Mouse (Mus musculus) limb, embryonic 14.5 days (tissue): ENCODE measurements around the gene Zbtb7a. TPM values are rescaled to one million over a fixed set of nuclear protein-coding genes. Genes with fewer than 3 reads are reported as not detected.
"Not testable (repeated sequence)": the region's sequence is repeated elsewhere in the genome, so short reads cannot be mapped to it uniquely, and the experiment has no call there.

Experiments
- ATAC-seq: fragments of 200-750 bp; cut with Nextera tagmentation; 2 replicates; pipeline ENCODE4 v1.8.0; 2017; ENCODE audit warnings: low read depth, moderate number of reproducible peaks, moderate TSS enrichment; ENCODE audit not compliant: low FRiP score
- DNase-seq: peaks from one replicate; pipeline ENCODE4 v3.0.0-alpha.2; 2015; ENCODE audit warnings: low spot score
- H3K27ac ChIP-seq: fragments of 300-500 bp; sonication (generic); replicated peaks from 2 replicates; pipeline ENCODE4 v1.5.1; 2014; ENCODE audit warnings: low read depth, mild to moderate bottlenecking, low read length, moderate library complexity, mixed read lengths
- H3K27me3 ChIP-seq: fragments of 300-500 bp; sonication (generic); 2 replicates; pipeline ENCODE4 v1.6.1; 2014; ENCODE audit warnings: low read length, mixed read lengths; ENCODE audit not compliant: control insufficient read depth, insufficient read depth
- H3K36me3 ChIP-seq: fragments of 300-500 bp; sonication (generic); 2 replicates; pipeline ENCODE4 v1.6.1; 2014; ENCODE audit warnings: mild to moderate bottlenecking, low read length, moderate library complexity, mixed read lengths; ENCODE audit not compliant: control insufficient read depth, insufficient read depth
- H3K4me1 ChIP-seq: fragments of 300-500 bp; sonication (generic); 2 replicates; pipeline ENCODE4 v1.6.1; 2014; ENCODE audit warnings: antibody characterized with exemption, low read length, mixed read lengths; ENCODE audit not compliant: control insufficient read depth, insufficient read depth
- H3K4me2 ChIP-seq: fragments of 300-500 bp; sonication (generic); replicated peaks from 2 replicates; pipeline ENCODE4 v1.6.1; 2014; ENCODE audit warnings: low read depth, mild to moderate bottlenecking, low read length, moderate library complexity; ENCODE audit not compliant: severe bottlenecking
- H3K4me3 ChIP-seq: fragments of 300-500 bp; sonication (generic); replicated peaks from 2 replicates; pipeline ENCODE4 v1.5.1; 2014; ENCODE audit warnings: low read length
- H3K9ac ChIP-seq: fragments of 300-500 bp; sonication (generic); 2 replicates; pipeline ENCODE4 v1.6.1; 2014; ENCODE audit warnings: mild to moderate bottlenecking, low read depth, low read length, moderate library complexity; ENCODE audit not compliant: severe bottlenecking
- H3K9me3 ChIP-seq: fragments of 300-500 bp; sonication (generic); 2 replicates; pipeline ENCODE4 v1.6.1; 2016; ENCODE audit warnings: low read length; ENCODE audit not compliant: control insufficient read depth
- POLR2A ChIP-seq: fragments of 200-500 bp; IDR thresholded peaks from 2 replicates; pipeline ENCODE4 v1.8.0; 2012; ENCODE audit warnings: inconsistent platforms, mild to moderate bottlenecking, moderate library complexity, borderline replicate concordance; ENCODE audit not compliant: insufficient read depth, insufficient read length; ENCODE audit errors: extremely low read depth
- WGBS: fragments of 180-500 bp; shearing (Covaris S2); extraction: QIAGEN DNeasy Blood & Tissue Kit; methylation state at CpG from one replicate; pipeline ENCODE4 v1.1.7; 2014; 5-methylcytosine and 5-hydroxymethylcytosine counted together
- polyA plus RNA-seq, 2 experiments: library from polyadenylated mRNA; depleted of rRNA in 1 of 2; stranded (reverse) in 1 of 2; unstranded in 1 of 2; fragments of >200 nt; fragmentation: Nextera tagmentation in 1 of 2; extraction: Ambion mirVana in 1 of 2; gene quantifications; 2 replicates each; pipeline versions ENCODE4 v1.2.1 to v1.2.3; 2012 to 2014

Gene Zbtb7a
- polyA plus RNA-seq, 2 experiments, result 17.7 to 35.9 TPM

DNA sequence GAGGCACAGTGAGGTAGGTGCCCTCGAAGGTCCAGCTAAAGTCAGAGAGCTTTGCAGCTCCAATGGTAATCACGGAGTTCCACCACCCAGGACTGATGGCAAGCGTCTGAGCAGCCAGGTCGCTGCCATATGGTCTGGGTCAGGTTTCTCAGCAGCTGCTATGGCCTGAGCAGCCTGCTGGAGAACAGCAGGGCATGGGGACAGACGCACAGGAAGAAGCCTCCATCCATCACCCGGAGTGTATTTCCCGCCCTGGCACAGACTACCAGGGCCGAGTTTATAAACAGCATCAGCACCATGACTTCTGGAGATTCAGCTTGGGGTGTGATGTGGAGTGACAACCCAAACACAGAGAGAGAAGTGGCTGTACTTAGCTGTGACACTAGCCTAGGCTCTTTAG is 30.1 kb downstream of the Zbtb7a start:
- DNase-seq (no peak), ATAC-seq (no peak)
- Histone ChIP-seq H3K4me3 (no peak overlapping the region), H3K27me3 (no peaks in the 10 kb centered on the region), H3K9ac (no peak overlapping the region), H3K9me3 (no peaks in the 10 kb centered on the region), H3K36me3 (peaks cover 51% of the 10 kb centered on the region), H3K4me1 (peaks cover 8% of the 10 kb centered on the region), H3K4me2 (no peak overlapping the region), H3K27ac (no peak overlapping the region)
- 64% methylated on average over 8 of the region's 8 CpGs for WGBS
- no peak for TF ChIP-seq POLR2A

GRCm38 (mm10) chr10:81167200-81168086 is 32.4 kb downstream of the Zbtb7a start, which contains the start of gene Pias4:
Gene Pias4, minus strand, starts transcription at chr10:81167923.
- H3K9ac ChIP-seq, result peak within 1 kb of the TSS; percentile 79
- TF ChIP-seq POLR2A, result peak; percentile 72; the same call in 1 of the 2 replicates
- peak within 1 kb of the TSS; percentile 93 for H3K4me3 ChIP-seq
- DNase-seq (peak; percentile 100), ATAC-seq (peak; percentile 92)
- H3K4me1 ChIP-seq, result peaks cover 8% of the 10 kb centered on the region
- no peaks in the 10 kb centered on the region for H3K27me3 ChIP-seq
- no peaks in the 10 kb centered on the region for H3K9me3 ChIP-seq
- peak within 1 kb of the TSS; percentile 73 for H3K27ac ChIP-seq
- peak within 1 kb of the TSS; percentile 86 for H3K4me2 ChIP-seq
- peaks cover 29% of the 10 kb centered on the region for H3K36me3 ChIP-seq
- WGBS, result 0% methylated on average over 37 of the region's 64 CpGs

- Histone ChIP-seq H3K9me3 (no peaks in the 10 kb centered on the region), H3K4me2 (peak overlapping the region; percentile 78), H3K4me1 (peaks cover 11% of the 10 kb centered on the region), H3K27ac (peak overlapping the region; percentile 73), H3K9ac (peak overlapping the region; percentile 13; the same call in 1 of the 2 replicates), H3K36me3 (peaks cover 23% of the 10 kb centered on the region), H3K27me3 (no peaks in the 10 kb centered on the region), H3K4me3 (peak overlapping the region; percentile 93)
- ATAC-seq, result peak; percentile 62
- no peak for TF ChIP-seq POLR2A
- no peak for DNase-seq
- 4% methylated on average over 5 of the region's 5 CpGs for WGBS
Measured at GRCm38 (mm10) chr10:81168087-81168431, 33.0 kb downstream of the Zbtb7a start.

DNA sequence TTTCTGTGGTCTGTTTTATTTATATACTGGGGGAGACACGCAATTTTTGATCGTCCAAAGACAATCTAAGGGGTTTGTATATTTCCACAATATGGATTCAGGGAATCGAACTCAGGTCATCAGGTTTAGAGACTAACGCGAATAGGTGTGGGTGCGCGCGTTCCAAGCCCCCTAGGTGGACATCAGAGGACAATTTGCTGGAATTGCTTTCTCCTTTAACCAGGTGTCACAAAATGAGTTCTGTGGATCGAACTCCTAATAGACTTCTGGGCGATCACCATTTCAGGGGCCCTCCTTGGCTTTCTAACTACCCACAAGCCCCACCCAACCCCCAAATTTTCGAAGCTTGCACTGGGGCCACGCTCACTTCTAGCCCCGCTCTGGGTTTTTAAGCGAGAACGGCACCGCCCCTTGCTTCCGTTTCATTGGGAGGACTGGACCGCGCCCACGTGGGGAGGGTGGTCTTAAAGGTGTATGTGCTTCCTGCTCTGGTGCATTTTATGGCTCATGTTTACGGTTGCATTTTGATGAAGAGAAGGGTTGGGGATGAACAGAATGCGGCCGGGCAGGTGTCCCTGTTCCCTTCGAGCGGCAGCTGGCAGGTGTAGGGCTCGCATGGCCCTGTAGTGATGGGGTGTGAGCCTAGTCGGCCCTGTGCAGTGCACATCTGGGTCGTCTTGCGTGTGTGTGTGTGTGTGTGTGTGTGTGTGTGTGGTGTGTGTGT is 33.7 kb downstream of the Zbtb7a start:
- Histone ChIP-seq H3K36me3 (peaks cover 16% of the 10 kb centered on the region), H3K9ac (peak overlapping the region; percentile 41), H3K4me2 (peak overlapping the region; percentile 78), H3K4me1 (peaks cover 15% of the 10 kb centered on the region), H3K27ac (peak overlapping the region; percentile 73), H3K4me3 (peak overlapping the region; percentile 93), H3K27me3 (no peaks in the 10 kb centered on the region), H3K9me3 (no peaks in the 10 kb centered on the region)
- TF ChIP-seq POLR2A, result no peak
- ATAC-seq (0 out of 2 replicates have a peak, but pooled peaks have one; percentile 24), DNase-seq (peak; percentile 88)
- WGBS, result 2% methylated on average over 28 of the region's 29 CpGs

- not testable (repeated sequence) for H3K27me3 ChIP-seq, H3K4me2 ChIP-seq, ATAC-seq, DNase-seq, H3K9me3 ChIP-seq, H3K4me3 ChIP-seq, H3K9ac ChIP-seq
- peaks cover 22% of the 10 kb centered on the region for H3K4me1 ChIP-seq
- WGBS, result 53% methylated on average over 9 of the region's 14 CpGs
- H3K27ac ChIP-seq, result 0 out of 2 replicates have a peak overlapping the region, but pooled peaks have one; percentile 38
- peaks cover 11% of the 10 kb centered on the region for H3K36me3 ChIP-seq
Measured at GRCm38 (mm10) chr10:81169411-81169900, 34.4 kb downstream of the Zbtb7a start.
